Mouse (Mus musculus) stomach, postnatal 0 days (tissue): ENCODE data around the gene Fam189a2.

ENCODE experiments used
- CTCF ChIP-seq: IDR thresholded peaks from 2 replicates; pipeline ENCODE4 v1.5.1; 2016; ENCODE audit warnings: antibody characterized with exemption, low read depth, mild to moderate bottlenecking, moderate library complexity
- EP300 ChIP-seq: optimal IDR thresholded peaks from 2 replicates; pipeline ENCODE3; 2016; ENCODE audit warnings: antibody characterized with exemption

DNA sequence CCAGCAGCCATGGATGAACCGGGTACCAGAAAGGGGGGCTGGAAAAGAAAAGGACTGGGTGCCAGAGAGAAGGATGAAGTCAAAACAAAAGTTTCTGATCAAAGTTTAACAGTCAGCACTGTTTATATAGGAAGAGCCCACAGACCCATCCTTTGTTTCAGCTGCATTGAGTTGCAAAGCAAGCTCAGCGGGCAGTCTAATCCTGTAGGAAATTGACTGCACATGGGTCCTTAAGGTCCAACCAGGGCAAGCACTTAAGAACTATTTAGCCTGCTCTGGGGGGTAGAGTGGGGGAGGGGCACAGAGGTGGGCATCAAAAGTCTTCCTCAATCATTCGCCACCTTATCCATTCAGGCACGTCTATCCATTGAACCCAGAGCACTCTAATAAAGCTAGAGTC lies 42.3 kb upstream of the Fam189a2 start:
- TF ChIP-seq CTCF (no peak), EP300 (no peak)
